Mouse (Mus musculus) liver, embryonic 11.5 days (tissue): Measurements from ENCODE around the gene Npat. TPM values are rescaled to one million over a fixed set of nuclear protein-coding genes. Genes with fewer than 3 reads are reported as not detected.

Source experiments
- ATAC-seq: fragments of 200-750 bp; cut with Nextera tagmentation; replicated peaks from 2 replicates; pipeline ENCODE4 v1.8.0; 2017; ENCODE audit warnings: moderate number of reproducible peaks, mild to moderate bottlenecking, moderate TSS enrichment, moderate library complexity; ENCODE audit not compliant: low FRiP score
- DNase-seq: peaks from one replicate; pipeline ENCODE4 v3.0.0-alpha.2; 2017; ENCODE audit warnings: low spot score
- H3K27ac ChIP-seq: fragments of 300-500 bp; sonication (generic); 2 replicates; pipeline ENCODE4 v1.5.1; 2014; ENCODE audit warnings: mild to moderate bottlenecking, low read depth, low read length, control low read depth
- H3K27me3 ChIP-seq: fragments of 300-500 bp; sonication (generic); replicated peaks from 2 replicates; pipeline ENCODE4 v1.6.1; 2014; ENCODE audit warnings: low read length, mixed read lengths; ENCODE audit not compliant: control insufficient read depth, insufficient read depth
- H3K36me3 ChIP-seq: fragments of 300-500 bp; sonication (generic); 2 replicates; pipeline ENCODE4 v1.6.1; 2014; ENCODE audit warnings: mild to moderate bottlenecking, low read length, moderate library complexity, mixed read lengths; ENCODE audit not compliant: control insufficient read depth, insufficient read depth
- H3K4me1 ChIP-seq: fragments of 300-500 bp; sonication (generic); replicated peaks from 2 replicates; pipeline ENCODE4 v1.6.1; 2014; ENCODE audit warnings: low read length, mixed read lengths; ENCODE audit not compliant: control insufficient read depth, insufficient read depth
- H3K4me2 ChIP-seq: fragments of 300-500 bp; sonication (generic); 2 replicates; pipeline ENCODE4 v1.6.1; 2014; ENCODE audit warnings: mild to moderate bottlenecking, control low read depth, moderate library complexity
- H3K4me3 ChIP-seq: fragments of 300-500 bp; sonication (generic); 2 replicates; pipeline ENCODE4 v1.5.1; 2014; ENCODE audit warnings: low read depth, low read length, control low read depth
- H3K9ac ChIP-seq: fragments of 300-500 bp; sonication (generic); 2 replicates; pipeline ENCODE4 v1.6.1; 2014; ENCODE audit warnings: low read depth, low read length, control low read depth
- H3K9me3 ChIP-seq: fragments of 300-500 bp; sonication (generic); 2 replicates; pipeline ENCODE4 v1.6.1; 2016; ENCODE audit warnings: low read length, inconsistent platforms, mixed read lengths; ENCODE audit not compliant: control insufficient read depth
- WGBS: fragments of 180-500 bp; shearing (Covaris S2); extraction: QIAGEN DNeasy Blood & Tissue Kit; methylation state at CpG from one replicate; pipeline ENCODE4 v1.1.7; 2014; 5-methylcytosine and 5-hydroxymethylcytosine counted together
- polyA plus RNA-seq: library from polyadenylated mRNA; unstranded; fragments of >200 nt; fragmentation: Nextera tagmentation; extraction: Ambion mirVana; gene quantifications from 2 replicates; pipeline ENCODE4 v1.2.1, GENCODE M21; 2014

Gene Npat
- polyA plus RNA-seq, 1 experiment from 2014 or later: 19.9 TPM

DNA sequence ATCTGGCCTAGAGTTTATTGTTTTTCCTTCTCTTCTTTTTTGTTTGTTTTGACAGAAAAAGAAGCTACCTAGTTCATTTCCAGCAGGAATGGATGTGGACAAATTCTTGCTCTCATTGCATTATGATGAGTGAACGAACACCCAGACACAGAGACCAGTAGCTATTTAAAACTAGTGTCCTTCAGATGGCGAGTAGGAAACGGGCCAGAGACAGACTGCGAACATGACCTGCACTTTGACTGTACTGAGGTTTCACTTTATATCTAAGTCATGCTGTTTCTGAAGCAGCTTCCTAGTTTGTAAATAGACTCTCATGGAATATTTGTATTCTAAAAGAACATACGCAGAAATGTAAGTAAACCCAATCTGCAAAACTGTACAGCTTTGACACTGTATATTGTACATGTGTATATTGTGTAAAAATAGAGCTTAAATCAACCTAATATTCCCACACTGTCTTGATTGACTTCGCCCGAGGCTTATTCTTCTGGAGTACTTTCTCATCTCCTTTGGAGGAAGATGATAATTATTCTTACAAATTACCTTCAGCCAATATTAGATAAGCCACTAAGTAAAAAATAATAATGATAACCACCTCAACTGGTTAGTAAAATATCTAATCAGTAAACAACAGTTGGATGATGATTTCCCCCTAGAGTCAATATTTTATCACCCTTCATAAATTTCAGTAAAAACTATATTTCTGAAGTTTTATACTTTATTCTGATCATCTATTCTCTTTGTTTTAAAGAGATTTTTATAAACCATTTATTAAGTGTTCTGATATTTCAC lies 35.9 kb downstream of the Npat start:
- H3K27me3 ChIP-seq: no peaks in the 10 kb centered on the region
- H3K4me3 ChIP-seq: no peak overlapping the region
- DNase-seq (no peak), ATAC-seq (no peak)
- no peak overlapping the region for H3K9ac ChIP-seq
- H3K9me3 ChIP-seq: no peaks in the 10 kb centered on the region
- no peak overlapping the region for H3K4me2 ChIP-seq
- 89% methylated on average over 7 of the region's 7 CpGs for WGBS
- peaks cover 25% of the 10 kb centered on the region for H3K36me3 ChIP-seq
- H3K4me1 ChIP-seq: no peaks in the 10 kb centered on the region
- H3K27ac ChIP-seq: no peak overlapping the region

DNA sequence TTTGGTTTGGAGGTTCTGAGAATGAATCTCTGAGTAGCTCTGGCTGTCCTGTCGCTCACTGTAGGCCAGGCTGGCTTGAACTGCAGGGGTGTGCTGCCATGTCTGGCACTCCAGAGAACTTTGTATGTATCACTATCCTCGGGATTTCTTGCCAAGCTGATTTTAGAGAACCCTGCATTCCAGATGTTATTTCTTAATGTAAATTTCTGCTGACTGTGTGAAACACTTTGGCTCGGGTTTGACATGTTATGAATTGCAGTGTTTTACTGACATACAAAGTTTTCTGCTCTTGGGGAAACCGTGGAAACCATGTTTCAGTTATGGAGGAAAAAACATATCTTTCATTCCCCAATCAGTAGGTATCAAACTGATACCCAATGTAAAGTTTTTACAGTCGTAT lies 38.9 kb downstream of the Npat start:
- Histone ChIP-seq H3K9ac (no peak overlapping the region), H3K9me3 (no peaks in the 10 kb centered on the region), H3K4me1 (no peaks in the 10 kb centered on the region), H3K36me3 (peaks cover 21% of the 10 kb centered on the region), H3K27ac (no peak overlapping the region), H3K4me2 (no peak overlapping the region), H3K27me3 (no peaks in the 10 kb centered on the region), H3K4me3 (no peak overlapping the region)
- 90% methylated on average over 5 of the region's 5 CpGs for WGBS
- DNase-seq: no peak
- no peak for ATAC-seq

DNA sequence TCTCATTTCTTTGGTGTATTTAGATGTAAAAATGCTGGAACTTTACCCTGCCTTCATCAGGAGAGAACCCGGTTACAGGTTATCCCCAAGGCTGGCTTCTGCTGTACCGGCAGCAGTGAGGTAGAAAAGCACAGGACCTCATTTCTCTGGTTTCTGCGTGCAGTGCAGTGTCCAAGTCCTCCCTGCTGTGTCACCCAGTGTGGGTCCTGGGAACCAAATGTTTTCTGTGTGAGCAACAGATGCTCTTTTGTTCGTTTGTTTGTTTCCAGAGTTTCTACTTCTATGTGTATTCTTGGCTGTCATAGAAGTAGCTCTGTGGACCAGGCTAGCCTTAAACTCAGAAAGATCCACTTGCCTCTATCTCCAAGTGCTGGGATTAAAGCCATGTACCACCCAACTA lies 45.0 kb downstream of the Npat start:
- no peak overlapping the region for H3K4me3 ChIP-seq

DNA sequence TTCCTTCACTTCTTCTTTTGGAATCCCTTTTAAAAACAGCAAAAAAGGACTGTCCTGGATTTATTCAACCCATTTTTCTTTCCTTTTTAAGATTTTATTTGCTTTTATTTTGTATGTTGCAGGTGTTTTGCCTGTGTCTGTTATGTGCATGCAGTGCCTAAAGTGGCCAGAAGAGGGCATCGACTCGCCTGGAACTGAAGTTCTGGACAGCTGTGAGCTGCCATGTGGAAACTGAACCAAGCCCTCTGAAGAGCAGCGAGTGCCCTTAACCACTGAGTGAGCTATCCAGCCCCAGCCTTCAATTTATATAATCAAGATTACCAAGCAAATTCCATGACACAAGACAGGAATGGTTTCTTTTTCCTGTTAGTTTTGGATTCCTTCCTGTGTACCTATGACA lies 57.9 kb downstream of the Npat start:
- peak; percentile 60; the same call in 1 of the 2 replicates for ATAC-seq
- no peak overlapping the region for H3K4me2 ChIP-seq
- 8% methylated on average over 3 of the region's 3 CpGs for WGBS
- no peaks in the 10 kb centered on the region for H3K27me3 ChIP-seq
- H3K9ac ChIP-seq: no peak overlapping the region
- 0 out of 2 replicates have a peak, but pooled peaks cover 7% of the 10 kb centered on the region for H3K36me3 ChIP-seq
- DNase-seq: peak; percentile 50
- H3K9me3 ChIP-seq: no peaks in the 10 kb centered on the region
- H3K27ac ChIP-seq: no peak overlapping the region
- no peak overlapping the region for H3K4me3 ChIP-seq
- H3K4me1 ChIP-seq: no peaks in the 10 kb centered on the region

More for the DNA sequence above, 45.0 kb downstream of the Npat start:
- DNase-seq (no peak), ATAC-seq (no peak)
- no peaks in the 10 kb centered on the region for H3K27me3 ChIP-seq
- no peaks in the 10 kb centered on the region for H3K4me1 ChIP-seq
- 87% methylated on average over 4 of the region's 4 CpGs for WGBS
- H3K4me2 ChIP-seq: no peak overlapping the region
- no peak overlapping the region for H3K9ac ChIP-seq
- no peaks in the 10 kb centered on the region for H3K9me3 ChIP-seq
- H3K36me3 ChIP-seq: peaks cover 22% of the 10 kb centered on the region
- no peak overlapping the region for H3K27ac ChIP-seq

DNA sequence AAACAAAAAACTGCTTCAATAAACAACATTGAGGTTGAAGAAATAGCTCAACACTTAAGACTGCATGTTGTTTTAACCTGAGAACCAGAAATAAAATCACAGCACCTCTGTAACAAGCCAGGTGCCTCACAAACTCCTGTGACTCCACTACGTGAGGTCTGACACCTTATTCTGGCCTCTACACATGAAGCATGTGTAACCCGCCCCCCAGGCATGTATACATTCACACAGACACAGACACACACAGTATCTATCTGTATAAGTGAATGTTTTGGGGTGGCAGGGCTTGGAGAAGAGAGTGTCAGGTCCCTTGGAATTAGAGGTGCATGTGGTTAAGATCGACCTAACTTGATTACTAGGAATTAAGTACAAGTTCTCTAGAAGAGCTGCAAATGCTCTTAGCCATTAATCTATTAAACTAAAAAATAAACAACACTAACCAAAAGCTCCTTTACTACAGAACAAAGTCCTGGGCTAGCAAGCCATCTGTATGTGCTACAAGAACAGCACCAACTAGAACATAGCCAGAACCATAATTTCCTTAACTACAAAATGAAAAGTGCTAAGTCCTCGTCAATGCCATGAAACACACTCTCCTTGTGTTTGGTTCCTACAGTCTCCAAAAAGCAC lies 60.2 kb downstream of the Npat start:
- Histone ChIP-seq H3K9ac (no peak overlapping the region), H3K4me3 (no peak overlapping the region), H3K27ac (no peak overlapping the region), H3K4me1 (no peaks in the 10 kb centered on the region), H3K36me3 (0 out of 2 replicates have a peak, but pooled peaks cover 4% of the 10 kb centered on the region), H3K27me3 (no peaks in the 10 kb centered on the region), H3K9me3 (no peaks in the 10 kb centered on the region), H3K4me2 (no peak overlapping the region)
- ATAC-seq (no peak), DNase-seq (no peak)
- 80% methylated on average over 4 of the region's 4 CpGs for WGBS

GRCm38 (mm10) chr9:53598631-53599030 lies 61.8 kb downstream of the Npat start:
- H3K27ac ChIP-seq: no peak overlapping the region
- H3K27me3 ChIP-seq: no peaks in the 10 kb centered on the region
- WGBS: 85% methylated on average over 6 of the region's 6 CpGs

DNA sequence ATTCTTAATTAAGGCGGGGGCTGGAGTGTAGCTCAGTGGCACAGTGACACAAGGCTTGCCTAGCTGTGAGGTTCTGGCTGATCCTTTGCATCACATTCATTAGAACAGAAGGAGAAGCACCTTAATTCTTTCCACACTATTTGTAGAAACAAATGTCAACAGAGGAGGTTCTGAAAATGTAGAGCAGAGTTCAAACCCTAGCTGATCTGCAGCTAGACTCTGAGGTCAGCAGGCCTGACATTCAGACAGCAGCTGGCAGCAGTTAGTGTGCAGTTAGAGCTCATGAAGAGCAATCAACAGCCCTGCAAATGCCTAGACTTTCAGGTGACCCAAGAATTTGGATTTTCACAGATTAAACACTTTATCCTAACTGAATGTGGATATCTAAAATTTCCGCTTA lies 64.7 kb downstream of the Npat start:
- Histone ChIP-seq H3K4me3 (no peak overlapping the region), H3K9me3 (no peaks in the 10 kb centered on the region), H3K4me2 (no peak overlapping the region), H3K4me1 (peaks cover 9% of the 10 kb centered on the region), H3K36me3 (no peaks in the 10 kb centered on the region), H3K9ac (no peak overlapping the region), H3K27ac (no peak overlapping the region; the same call in 1 of the 2 replicates), H3K27me3 (no peaks in the 10 kb centered on the region)
- ATAC-seq (no peak), DNase-seq (no peak)
- 88% methylated on average over 2 of the region's 2 CpGs for WGBS

More at GRCm38 (mm10) chr9:53598631-53599030, 61.8 kb downstream of the Npat start:
- no peak for ATAC-seq
- H3K4me2 ChIP-seq: no peak overlapping the region
- no peak for DNase-seq
- 0 out of 2 replicates have a peak, but pooled peaks cover under 1% of the 10 kb centered on the region for H3K36me3 ChIP-seq
- no peaks in the 10 kb centered on the region for H3K9me3 ChIP-seq
- no peak overlapping the region for H3K9ac ChIP-seq
- peaks cover 7% of the 10 kb centered on the region for H3K4me1 ChIP-seq
- H3K4me3 ChIP-seq: no peak overlapping the region

- Histone ChIP-seq H3K27me3 (no peaks in the 10 kb centered on the region), H3K9me3 (no peaks in the 10 kb centered on the region), H3K27ac (no peak overlapping the region; the same call in 1 of the 2 replicates), H3K4me3 (no peak overlapping the region), H3K36me3 (no peaks in the 10 kb centered on the region), H3K4me2 (no peak overlapping the region), H3K9ac (no peak overlapping the region), H3K4me1 (peaks cover 9% of the 10 kb centered on the region)
- 63% methylated on average over 1 of the region's 1 CpGs for WGBS
- no peak for DNase-seq
- ATAC-seq: no peak
Measured at GRCm38 (mm10) chr9:53603384-53603783, 66.5 kb downstream of the Npat start.
